Mouse (Mus musculus) hindbrain, embryonic 10.5 days (tissue): ENCODE measurements at regions not wholly inside any gene's neighbourhood (a gene's known extent, or its start where the extent isn't known, plus 50 kb on each side); places are given as distances from the start of the nearest gene placed in this dataset.

ENCODE experiments used
- DNase-seq: peaks from one replicate; pipeline ENCODE4 v3.0.0-alpha.2; 2017; ENCODE audit warnings: low spot score
- H3K27ac ChIP-seq: fragments of 300-500 bp; sonication (generic); 2 replicates; pipeline ENCODE4 v1.5.1; 2016; ENCODE audit warnings: mild to moderate bottlenecking, moderate library complexity
- H3K27me3 ChIP-seq: fragments of 300-500 bp; sonication (generic); 2 replicates; pipeline ENCODE4 v1.6.1; 2016; ENCODE audit warnings: mild to moderate bottlenecking; ENCODE audit not compliant: poor library complexity, insufficient read depth, severe bottlenecking
- H3K36me3 ChIP-seq: fragments of 300-500 bp; sonication (generic); 2 replicates; pipeline ENCODE4 v1.6.1; 2016; ENCODE audit warnings: mild to moderate bottlenecking, moderate library complexity
- H3K4me1 ChIP-seq: fragments of 300-500 bp; sonication (generic); replicated peaks from 2 replicates; pipeline ENCODE4 v1.6.1; 2016; ENCODE audit warnings: mild to moderate bottlenecking
- H3K4me3 ChIP-seq: fragments of 300-500 bp; sonication (generic); 2 replicates; pipeline ENCODE4 v1.5.1; 2016; ENCODE audit warnings: mild to moderate bottlenecking, moderate library complexity
- H3K9me3 ChIP-seq: fragments of 300-500 bp; sonication (generic); 2 replicates; pipeline ENCODE4 v1.6.1; 2016; ENCODE audit warnings: mild to moderate bottlenecking, moderate library complexity
- WGBS: fragments of 180-500 bp; shearing (Covaris S2); methylation state at CpG from one replicate; pipeline ENCODE4 v1.1.7; 2016; 5-methylcytosine and 5-hydroxymethylcytosine counted together

GRCm38 (mm10) chr2:118004191-118004590 lies 107.5 kb upstream of the Thbs1 start:
- 91% methylated on average over 5 of the region's 5 CpGs for WGBS
- no peaks in the 10 kb centered on the region for H3K27me3 ChIP-seq
- DNase-seq = no peak

GRCm38 (mm10) chr2:118007539-118008427 lies 103.9 kb upstream of the Thbs1 start:
- peak overlapping the region; percentile 64; the same call in 1 of the 2 replicates for H3K27ac ChIP-seq
- no peaks in the 10 kb centered on the region for H3K9me3 ChIP-seq
- WGBS = 50% methylated on average over 10 of the region's 10 CpGs
- H3K4me1 ChIP-seq = peaks cover 6% of the 10 kb centered on the region
- H3K27me3 ChIP-seq = no peaks in the 10 kb centered on the region
- no peak overlapping the region for H3K4me3 ChIP-seq
- peak; percentile 51 for DNase-seq
- H3K36me3 ChIP-seq = no peaks in the 10 kb centered on the region

More at GRCm38 (mm10) chr2:118004191-118004590, 107.5 kb upstream of the Thbs1 start:
- Histone ChIP-seq H3K27ac (no peak overlapping the region), H3K4me3 (no peak overlapping the region), H3K36me3 (no peaks in the 10 kb centered on the region), H3K4me1 (peaks cover 6% of the 10 kb centered on the region), H3K9me3 (no peaks in the 10 kb centered on the region)

- H3K9me3 ChIP-seq = no peaks in the 10 kb centered on the region
Measured at GRCm38 (mm10) chr2:118011679-118012078, 100.0 kb upstream of the Thbs1 start.

GRCm38 (mm10) chr2:118012211-118012610 lies 99.5 kb upstream of the Thbs1 start:
- Histone ChIP-seq H3K9me3 (no peaks in the 10 kb centered on the region), H3K4me1 (peaks cover 6% of the 10 kb centered on the region), H3K4me3 (no peak overlapping the region), H3K27ac (no peak overlapping the region), H3K27me3 (no peaks in the 10 kb centered on the region), H3K36me3 (no peaks in the 10 kb centered on the region)
- DNase-seq = no peak
- WGBS = 76% methylated on average over 3 of the region's 3 CpGs

More at GRCm38 (mm10) chr2:118011679-118012078, 100.0 kb upstream of the Thbs1 start:
- 90% methylated on average over 7 of the region's 7 CpGs for WGBS
- H3K4me1 ChIP-seq = peaks cover 6% of the 10 kb centered on the region
- no peak for DNase-seq
- no peaks in the 10 kb centered on the region for H3K27me3 ChIP-seq
- H3K4me3 ChIP-seq = no peak overlapping the region
- H3K36me3 ChIP-seq = no peaks in the 10 kb centered on the region
- no peak overlapping the region for H3K27ac ChIP-seq

- Histone ChIP-seq H3K4me1 (peaks cover 1% of the 10 kb centered on the region; the same call in 1 of the 2 replicates), H3K36me3 (no peaks in the 10 kb centered on the region), H3K27ac (no peak overlapping the region), H3K27me3 (no peaks in the 10 kb centered on the region), H3K9me3 (no peaks in the 10 kb centered on the region), H3K4me3 (no peak overlapping the region)
- 85% methylated on average over 3 of the region's 3 CpGs for WGBS
- DNase-seq = no peak
Measured at GRCm38 (mm10) chr2:118013156-118013555, 98.5 kb upstream of the Thbs1 start.

GRCm38 (mm10) chr2:118015182-118015581 lies 96.5 kb upstream of the Thbs1 start:
- Histone ChIP-seq H3K9me3 (no peaks in the 10 kb centered on the region), H3K36me3 (no peaks in the 10 kb centered on the region), H3K4me1 (no peaks in the 10 kb centered on the region), H3K4me3 (no peak overlapping the region), H3K27me3 (no peaks in the 10 kb centered on the region), H3K27ac (no peak overlapping the region)
- no peak for DNase-seq
- 89% methylated on average over 1 of the region's 1 CpGs for WGBS

GRCm38 (mm10) chr2:118025829-118026735 lies 85.6 kb upstream of the Thbs1 start:
- WGBS = 88% methylated on average over 6 of the region's 6 CpGs
- Histone ChIP-seq H3K27ac (no peak overlapping the region), H3K27me3 (no peaks in the 10 kb centered on the region), H3K36me3 (no peaks in the 10 kb centered on the region), H3K9me3 (no peaks in the 10 kb centered on the region), H3K4me1 (no peaks in the 10 kb centered on the region), H3K4me3 (no peak overlapping the region)
- no peak for DNase-seq

GRCm38 (mm10) chr2:118028881-118029280 lies 82.8 kb upstream of the Thbs1 start:
- no peaks in the 10 kb centered on the region for H3K9me3 ChIP-seq
- H3K4me1 ChIP-seq = no peaks in the 10 kb centered on the region
- no peak overlapping the region for H3K4me3 ChIP-seq
- DNase-seq = no peak
- no peak overlapping the region for H3K27ac ChIP-seq
- no peaks in the 10 kb centered on the region for H3K27me3 ChIP-seq
- 73% methylated on average over 1 of the region's 1 CpGs for WGBS
- no peaks in the 10 kb centered on the region for H3K36me3 ChIP-seq

- Histone ChIP-seq H3K9me3 (no peaks in the 10 kb centered on the region), H3K36me3 (no peaks in the 10 kb centered on the region), H3K4me1 (no peaks in the 10 kb centered on the region), H3K27ac (no peak overlapping the region), H3K4me3 (no peak overlapping the region), H3K27me3 (no peaks in the 10 kb centered on the region)
- WGBS = 71% methylated on average over 1 of the region's 1 CpGs
- no peak for DNase-seq
Measured at GRCm38 (mm10) chr2:118029470-118030108, 82.1 kb upstream of the Thbs1 start.

GRCm38 (mm10) chr2:118031662-118032061 lies 80.0 kb upstream of the Thbs1 start:
- H3K9me3 ChIP-seq = no peaks in the 10 kb centered on the region
- H3K36me3 ChIP-seq = no peaks in the 10 kb centered on the region
- WGBS = 78% methylated on average over 2 of the region's 2 CpGs
- H3K27ac ChIP-seq = no peak overlapping the region
- no peak for DNase-seq
- no peaks in the 10 kb centered on the region for H3K27me3 ChIP-seq
- no peak overlapping the region for H3K4me3 ChIP-seq
- H3K4me1 ChIP-seq = no peaks in the 10 kb centered on the region

GRCm38 (mm10) chr2:118033377-118033776 lies 78.3 kb upstream of the Thbs1 start:
- Histone ChIP-seq H3K36me3 (no peaks in the 10 kb centered on the region), H3K4me1 (no peaks in the 10 kb centered on the region), H3K27me3 (no peaks in the 10 kb centered on the region), H3K4me3 (no peak overlapping the region), H3K27ac (no peak overlapping the region), H3K9me3 (no peaks in the 10 kb centered on the region)
- no peak for DNase-seq
- WGBS = 91% methylated on average over 4 of the region's 4 CpGs

GRCm38 (mm10) chr2:118034026-118034425 lies 77.7 kb upstream of the Thbs1 start:
- 92% methylated on average over 3 of the region's 3 CpGs for WGBS
- Histone ChIP-seq H3K4me1 (no peaks in the 10 kb centered on the region), H3K27ac (no peak overlapping the region), H3K4me3 (no peak overlapping the region), H3K36me3 (no peaks in the 10 kb centered on the region), H3K9me3 (no peaks in the 10 kb centered on the region), H3K27me3 (no peaks in the 10 kb centered on the region)
- DNase-seq = no peak
